Mouse (Mus musculus): ENCODE measurements around the gene 1190005I06Rik. TPM values are rescaled to one million over a fixed set of nuclear protein-coding genes. Genes with fewer than 3 reads are reported as not detected.

Gene 1190005I06Rik
- total and polyA plus RNA-seq, 2 experiments, result 11.9 to 12.0 TPM

GRCm38 (mm10) chr8:120632969-120633664 is 14.3 kb downstream of the 1190005I06Rik start:
- Histone ChIP-seq H3K9ac (ENCODE audit: low read depth, low read length) (peak overlapping the region; percentile 83; the same call in 1 of the 2 replicates), H3K4me3 (ENCODE audit: insufficient read depth, low read depth, low read length) (peak overlapping the region; percentile 66; the same call in 1 of the 2 replicates), H3K79me2 (ENCODE audit: control insufficient read depth, insufficient read depth, low read length) (no peaks in the 10 kb centered on the region), H3K4me1 (ENCODE audit: control insufficient read depth, insufficient read depth, low read length) (peaks cover 2% of the 10 kb centered on the region; the same call in 1 of the 2 replicates), H3K27me3 (ENCODE audit: control insufficient read depth, insufficient read depth, low read length) (no peaks in the 10 kb centered on the region), H3K36me3 (ENCODE audit: control insufficient read depth, insufficient read depth, low read length) (no peaks in the 10 kb centered on the region), H3K27ac (replicated peaks; ENCODE audit: insufficient read depth, low read depth, low read length) (no peak overlapping the region)
- 67% methylated on average over 17 of the region's 17 CpGs for WGBS
- no peak for DNase-seq (ENCODE audit: extremely low read depth, low read depth, low spot score)
- TF ChIP-seq CTCF (IDR thresholded peaks at IDR 0.05; ENCODE audit: low read depth, low read length), result no peak
- TF ChIP-seq POLR2A (IDR thresholded peaks at IDR 0.05; ENCODE audit: extremely low read depth, insufficient read depth, low read length), result no peak

GRCm38 (mm10) chr8:120631441-120632375 is 15.7 kb downstream of the 1190005I06Rik start:
- Histone ChIP-seq H3K4me3 (ENCODE audit: insufficient read depth, low read depth, low read length) (no peak overlapping the region), H3K27ac (replicated peaks; ENCODE audit: insufficient read depth, low read depth, low read length) (no peak overlapping the region), H3K27me3 (ENCODE audit: control insufficient read depth, insufficient read depth, low read length) (no peaks in the 10 kb centered on the region), H3K9ac (ENCODE audit: low read depth, low read length) (no peak overlapping the region), H3K4me1 (ENCODE audit: control insufficient read depth, insufficient read depth, low read length) (peaks cover 2% of the 10 kb centered on the region; the same call in 1 of the 2 replicates), H3K79me2 (ENCODE audit: control insufficient read depth, insufficient read depth, low read length) (no peaks in the 10 kb centered on the region), H3K36me3 (ENCODE audit: control insufficient read depth, insufficient read depth, low read length) (no peaks in the 10 kb centered on the region)
- TF ChIP-seq POLR2A (IDR thresholded peaks at IDR 0.05; ENCODE audit: extremely low read depth, insufficient read depth, low read length) (no peak), CTCF (IDR thresholded peaks at IDR 0.05; ENCODE audit: low read depth, low read length) (no peak)
- DNase-seq (ENCODE audit: extremely low read depth, low read depth, low spot score), result no peak
- WGBS, result 91% methylated on average over 21 of the region's 21 CpGs

- Histone ChIP-seq H3K4me1 (ENCODE audit: control insufficient read depth, insufficient read depth, low read length) (peaks cover 2% of the 10 kb centered on the region; the same call in 1 of the 2 replicates), H3K27ac (replicated peaks; ENCODE audit: insufficient read depth, low read depth, low read length) (no peak overlapping the region), H3K27me3 (ENCODE audit: control insufficient read depth, insufficient read depth, low read length) (no peaks in the 10 kb centered on the region), H3K36me3 (ENCODE audit: control insufficient read depth, insufficient read depth, low read length) (no peaks in the 10 kb centered on the region), H3K4me3 (ENCODE audit: insufficient read depth, low read depth, low read length) (no peak overlapping the region), H3K9ac (ENCODE audit: low read depth, low read length) (no peak overlapping the region), H3K79me2 (ENCODE audit: control insufficient read depth, insufficient read depth, low read length) (no peaks in the 10 kb centered on the region)
- TF ChIP-seq CTCF (IDR thresholded peaks at IDR 0.05; ENCODE audit: low read depth, low read length) (no peak), POLR2A (IDR thresholded peaks at IDR 0.05; ENCODE audit: extremely low read depth, insufficient read depth, low read length) (no peak)
- WGBS, result 60% methylated on average over 6 of the region's 6 CpGs
- no peak for DNase-seq (ENCODE audit: extremely low read depth, low read depth, low spot score)
These were observed 16.6 kb downstream of the 1190005I06Rik start for GRCm38 (mm10) chr8:120630848-120631247.

- H3K27me3 ChIP-seq (ENCODE audit: control insufficient read depth, insufficient read depth, low read length), result no peaks in the 10 kb centered on the region
- WGBS, result 72% methylated on average over 5 of the region's 5 CpGs
These were observed 17.4 kb downstream of the 1190005I06Rik start for GRCm38 (mm10) chr8:120630031-120630430.

GRCm38 (mm10) chr8:120627298-120627697 is 20.1 kb downstream of the 1190005I06Rik start:
- no peak overlapping the region for H3K27ac ChIP-seq (replicated peaks; ENCODE audit: insufficient read depth, low read depth, low read length)
- no peaks in the 10 kb centered on the region for H3K27me3 ChIP-seq (ENCODE audit: control insufficient read depth, insufficient read depth, low read length)
- WGBS, result 93% methylated on average over 5 of the region's 5 CpGs
- H3K9ac ChIP-seq (ENCODE audit: low read depth, low read length), result no peak overlapping the region
- TF ChIP-seq POLR2A (IDR thresholded peaks at IDR 0.05; ENCODE audit: extremely low read depth, insufficient read depth, low read length) (no peak), CTCF (IDR thresholded peaks at IDR 0.05; ENCODE audit: low read depth, low read length) (no peak)
- H3K4me1 ChIP-seq (ENCODE audit: control insufficient read depth, insufficient read depth, low read length), result peaks cover 1% of the 10 kb centered on the region; the same call in 1 of the 2 replicates
- no peaks in the 10 kb centered on the region for H3K79me2 ChIP-seq (ENCODE audit: control insufficient read depth, insufficient read depth, low read length)
- H3K36me3 ChIP-seq (ENCODE audit: control insufficient read depth, insufficient read depth, low read length), result no peaks in the 10 kb centered on the region
- H3K4me3 ChIP-seq (ENCODE audit: insufficient read depth, low read depth, low read length), result no peak overlapping the region
- no peak for DNase-seq (ENCODE audit: extremely low read depth, low read depth, low spot score)

More at GRCm38 (mm10) chr8:120630031-120630430, 17.4 kb downstream of the 1190005I06Rik start:
- no peak for DNase-seq (ENCODE audit: extremely low read depth, low read depth, low spot score)
- no peaks in the 10 kb centered on the region for H3K36me3 ChIP-seq (ENCODE audit: control insufficient read depth, insufficient read depth, low read length)
- no peak overlapping the region for H3K27ac ChIP-seq (replicated peaks; ENCODE audit: insufficient read depth, low read depth, low read length)
- no peaks in the 10 kb centered on the region for H3K79me2 ChIP-seq (ENCODE audit: control insufficient read depth, insufficient read depth, low read length)
- H3K4me1 ChIP-seq (ENCODE audit: control insufficient read depth, insufficient read depth, low read length), result peaks cover 2% of the 10 kb centered on the region; the same call in 1 of the 2 replicates
- TF ChIP-seq CTCF (IDR thresholded peaks at IDR 0.05; ENCODE audit: low read depth, low read length) (no peak), POLR2A (IDR thresholded peaks at IDR 0.05; ENCODE audit: extremely low read depth, insufficient read depth, low read length) (no peak)
- no peak overlapping the region for H3K4me3 ChIP-seq (ENCODE audit: insufficient read depth, low read depth, low read length)
- no peak overlapping the region for H3K9ac ChIP-seq (ENCODE audit: low read depth, low read length)

All from liver, adult 2 months (tissue).